Mouse (Mus musculus) G1E (cell line): ENCODE data around the gene Mgl2. TPM values are rescaled to one million over a fixed set of nuclear protein-coding genes. Genes with fewer than 3 reads are reported as not detected.
A peak's percentile ranks its signal among the peaks of the same experiment; 100 is the strongest.
"Not testable (repeated sequence)": the region's sequence is repeated elsewhere in the genome, so short reads cannot be mapped to it uniquely, and the experiment has no call there.

Experiments
- ATAC-seq: 2 replicates; pipeline ENCODE4 v1.8.0; 2016; ENCODE audit warnings: mild to moderate bottlenecking; ENCODE audit not compliant: insufficient number of reproducible peaks, poor library complexity, low FRiP score, severe bottlenecking; ENCODE audit errors: extremely low read depth
- DNase-seq: peaks from one replicate; pipeline ENCODE4 v3.0.0; 2012; ENCODE audit warnings: low spot score
- H3K27me3 ChIP-seq: 2 replicates; pipeline ENCODE4 v1.6.1; 2012; ENCODE audit warnings: mild to moderate bottlenecking, low read length, inconsistent platforms; ENCODE audit not compliant: insufficient read depth
- H3K36me3 ChIP-seq: replicated peaks from 2 replicates; pipeline ENCODE3; 2012; ENCODE audit warnings: mild to moderate bottlenecking, inconsistent platforms
- H3K4me1 ChIP-seq: 2 replicates; pipeline ENCODE4 v1.6.1; 2012; ENCODE audit warnings: low read depth, low read length, inconsistent platforms, mixed read lengths; ENCODE audit not compliant: insufficient read depth
- H3K4me3 ChIP-seq: 2 replicates; pipeline ENCODE4 v1.5.1; 2012; ENCODE audit warnings: low read depth, mild to moderate bottlenecking, inconsistent platforms, low read length, moderate library complexity, mixed read lengths
- H3K9me3 ChIP-seq: replicated peaks from 2 replicates; pipeline ENCODE4 v1.6.1; 2012; ENCODE audit warnings: inconsistent platforms
- CTCF ChIP-seq: IDR thresholded peaks from 2 replicates; pipeline ENCODE4 v1.5.1; 2012; ENCODE audit warnings: low read depth, low read length, inconsistent platforms, mixed read lengths
- GATA1 ChIP-seq: IDR thresholded peaks from 2 replicates; pipeline ENCODE4 v1.6.1; 2012; ENCODE audit warnings: borderline replicate concordance, low read length, inconsistent platforms, mixed read lengths
- GATA2 ChIP-seq: IDR thresholded peaks from 2 replicates; pipeline ENCODE4 v1.6.1; 2012; ENCODE audit warnings: low read depth, low read length, inconsistent platforms, borderline replicate concordance
- POLR2AphosphoS5 ChIP-seq: IDR thresholded peaks from 2 replicates; pipeline ENCODE4 v1.6.1; 2012; ENCODE audit warnings: low read depth, low read length, inconsistent platforms; ENCODE audit not compliant: insufficient replicate concordance
- TAL1 ChIP-seq: conservative IDR thresholded peaks from 2 replicates; pipeline ENCODE4 v1.6.1; 2012; ENCODE audit warnings: low read depth, low read length, inconsistent platforms, mixed read lengths
- polyA plus RNA-seq: library from polyadenylated mRNA; stranded (reverse); fragments of >175 nt; gene quantifications from 2 replicates; pipeline ENCODE4 v1.2.3, GENCODE M21; 2012
- total RNA-seq, 2 experiments: library from RNA; stranded (forward) in 1 of 2; stranded (reverse) in 1 of 2; fragments of 200-1000 nt in 1 of 2; fragments of >200 nt in 1 of 2; fragmentation: Nextera tagmentation in 1 of 2; gene quantifications; 2 replicates each; pipeline ENCODE4 v1.2.3; 2014 to 2017

Mgl2 gene
- total and polyA plus RNA-seq, 3 experiments: not detected

- DNase-seq (no peak), ATAC-seq (no peak)
- H3K27me3 ChIP-seq: peaks cover 31% of the 10 kb centered on the region
- H3K4me3 ChIP-seq: no peak overlapping the region
- TF ChIP-seq POLR2AphosphoS5 (no peak), GATA2 (no peak), CTCF (no peak), GATA1 (no peak), TAL1 (no peak)
- no peaks in the 10 kb centered on the region for H3K4me1 ChIP-seq
- H3K36me3 ChIP-seq: no peaks in the 10 kb centered on the region
- H3K9me3 ChIP-seq: no peaks in the 10 kb centered on the region
These were observed 30.3 kb upstream of the Mgl2 start for GRCm38 (mm10) chr11:70099809-70100208.

- H3K4me3 ChIP-seq: no peak overlapping the region
- no peaks in the 10 kb centered on the region for H3K36me3 ChIP-seq
- no peak for DNase-seq
- peaks cover 30% of the 10 kb centered on the region for H3K27me3 ChIP-seq
- TF ChIP-seq CTCF (no peak), TAL1 (no peak), GATA2 (no peak), GATA1 (no peak), POLR2AphosphoS5 (no peak)
- H3K4me1 ChIP-seq: no peaks in the 10 kb centered on the region
- H3K9me3 ChIP-seq: no peaks in the 10 kb centered on the region
- ATAC-seq: no peak
These were observed 26.3 kb upstream of the Mgl2 start for GRCm38 (mm10) chr11:70103701-70104315.

- no peaks in the 10 kb centered on the region for H3K4me1 ChIP-seq
- DNase-seq (no peak), ATAC-seq (no peak)
- TF ChIP-seq GATA2 (no peak), POLR2AphosphoS5 (no peak), TAL1 (no peak), CTCF (no peak), GATA1 (no peak)
- H3K27me3 ChIP-seq: peaks cover 28% of the 10 kb centered on the region
- no peaks in the 10 kb centered on the region for H3K36me3 ChIP-seq
- H3K9me3 ChIP-seq: no peaks in the 10 kb centered on the region
- H3K4me3 ChIP-seq: no peak overlapping the region
These were observed 23.0 kb upstream of the Mgl2 start for GRCm38 (mm10) chr11:70107085-70107484.

DNA sequence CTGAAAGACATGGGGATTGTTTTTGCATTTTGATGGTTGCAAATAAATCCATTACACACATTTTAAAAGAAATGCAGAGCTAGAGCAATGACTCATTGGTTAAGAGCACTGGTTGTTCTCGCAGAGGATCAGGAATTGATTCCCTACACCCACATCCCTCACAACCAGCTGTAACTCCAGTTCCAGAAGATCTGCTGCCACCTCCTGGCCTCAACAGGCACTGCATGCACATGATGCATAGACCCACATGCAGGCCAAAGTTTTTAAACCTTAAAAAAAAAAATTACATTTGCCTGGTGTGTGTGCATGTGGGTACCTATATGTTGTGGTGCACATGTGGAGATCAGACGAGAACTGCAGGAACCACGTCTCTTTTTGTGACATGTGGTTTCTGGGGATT, 20.0 kb upstream of the Mgl2 start:
- no peaks in the 10 kb centered on the region for H3K4me1 ChIP-seq
- TF ChIP-seq CTCF: peak; percentile 71; the same call in 1 of the 2 replicates
- TF ChIP-seq GATA1: no peak
- DNase-seq: no peak
- H3K36me3 ChIP-seq: no peaks in the 10 kb centered on the region
- ATAC-seq: no peak
- no peaks in the 10 kb centered on the region for H3K9me3 ChIP-seq
- peaks cover 28% of the 10 kb centered on the region for H3K27me3 ChIP-seq
- H3K4me3 ChIP-seq: no peak overlapping the region

DNA sequence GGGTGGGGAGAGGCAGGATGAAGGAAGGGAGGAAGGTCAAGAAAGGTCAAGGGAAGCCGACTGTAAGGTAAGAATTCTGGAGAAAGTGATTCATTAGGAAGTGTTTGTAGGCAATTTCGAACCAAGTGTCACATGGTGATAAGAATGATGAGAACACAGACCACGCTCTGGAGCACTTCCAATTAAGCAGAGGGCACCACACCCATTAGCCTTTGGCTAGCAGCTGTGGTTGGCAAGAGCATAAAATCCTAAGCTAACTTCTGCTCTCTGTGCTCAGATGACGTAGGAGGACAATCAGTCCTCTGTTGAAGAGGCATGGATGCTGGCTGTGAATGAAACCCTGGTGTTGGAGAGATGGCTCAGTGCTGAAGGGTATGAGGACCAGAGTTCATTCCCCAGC, 15.6 kb upstream of the Mgl2 start:
- H3K4me3 ChIP-seq: no peak overlapping the region
- ATAC-seq (no peak), DNase-seq (no peak)
- H3K36me3 ChIP-seq: no peaks in the 10 kb centered on the region
- TF ChIP-seq TAL1: no peak
- TF ChIP-seq POLR2AphosphoS5: no peak
- no peak for TF ChIP-seq CTCF
- TF ChIP-seq GATA2: no peak
- TF ChIP-seq GATA1: no peak
- no peaks in the 10 kb centered on the region; the same call in 1 of the 2 replicates for H3K9me3 ChIP-seq
- H3K4me1 ChIP-seq: no peaks in the 10 kb centered on the region
- peaks cover 9% of the 10 kb centered on the region for H3K27me3 ChIP-seq

DNA sequence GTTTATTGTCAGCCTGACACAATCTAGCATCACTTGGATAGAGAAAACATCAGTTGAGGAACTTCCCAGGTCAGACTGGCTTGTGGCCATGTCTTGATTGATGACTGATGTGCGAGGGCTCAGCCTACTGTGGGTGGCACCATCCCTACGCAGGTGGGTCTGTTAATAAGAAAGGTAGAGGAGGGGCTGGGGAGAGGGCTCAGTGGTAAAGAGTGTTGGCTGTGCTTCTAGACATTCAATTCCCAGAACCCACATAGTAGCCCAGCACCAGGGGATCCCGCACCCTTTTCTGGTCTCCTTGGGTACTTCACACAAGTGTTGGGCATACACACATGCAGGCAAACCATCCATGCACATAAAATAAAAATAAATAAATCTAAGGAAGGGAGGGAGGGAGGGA, 14.2 kb upstream of the Mgl2 start:
- Histone ChIP-seq H3K27me3 (peaks cover 9% of the 10 kb centered on the region), H3K4me3 (no peak overlapping the region), H3K36me3 (no peaks in the 10 kb centered on the region), H3K4me1 (no peaks in the 10 kb centered on the region), H3K9me3 (no peaks in the 10 kb centered on the region; the same call in 1 of the 2 replicates)
- DNase-seq (no peak), ATAC-seq (no peak)
- TF ChIP-seq GATA1 (no peak), TAL1 (no peak), CTCF (no peak), GATA2 (no peak), POLR2AphosphoS5 (no peak)

- peaks cover 14% of the 10 kb centered on the region for H3K27me3 ChIP-seq
- H3K4me3 ChIP-seq, H3K36me3 ChIP-seq, ATAC-seq, H3K9me3 ChIP-seq, H3K4me1 ChIP-seq, DNase-seq: not testable (repeated sequence)
These were observed 4.9 kb downstream of the Mgl2 start for GRCm38 (mm10) chr11:70135001-70135400.

GRCm38 (mm10) chr11:70135925-70136324, 5.8 kb downstream of the Mgl2 start:
- H3K4me1 ChIP-seq, H3K4me3 ChIP-seq, DNase-seq, H3K9me3 ChIP-seq, H3K36me3 ChIP-seq, ATAC-seq: not testable (repeated sequence)
- H3K27me3 ChIP-seq: peaks cover 17% of the 10 kb centered on the region
